Mouse (Mus musculus) CH12.LX (cell line): Measurements from ENCODE around the gene Ppl. TPM values are rescaled to one million over a fixed set of nuclear protein-coding genes. Genes with fewer than 3 reads are reported as not detected.

Source experiments
- DNase-seq: peaks from one replicate; pipeline ENCODE4 v3.0.0-alpha.2; 2013; ENCODE audit errors: extremely low read depth
- H3K27ac ChIP-seq: 2 replicates; pipeline ENCODE4 v1.5.1; 2012; ENCODE audit warnings: low read depth, mild to moderate bottlenecking, control low read depth, moderate library complexity; ENCODE audit not compliant: insufficient read depth
- H3K27me3 ChIP-seq: replicated peaks from 2 replicates; pipeline ENCODE3; 2012; ENCODE audit warnings: inconsistent platforms
- H3K36me3 ChIP-seq, 2 experiments: replicated peaks in 1 of 2; 2 replicates each; pipeline versions ENCODE3 to v1.6.1; 2012; ENCODE audit warnings: inconsistent platforms in 1 of 2, low read length in 1 of 2, mild to moderate bottlenecking in 1 of 2, mixed read lengths in 1 of 2, moderate library complexity in 1 of 2; ENCODE audit not compliant: control insufficient read depth in 1 of 2, insufficient read depth in 1 of 2
- H3K4me1 ChIP-seq, 2 experiments: 2 replicates each; pipeline ENCODE4 v1.6.1; 2012; ENCODE audit warnings: inconsistent platforms in 1 of 2, moderate library complexity in 1 of 2; ENCODE audit not compliant: insufficient read depth in 2 of 2, control insufficient read depth in 1 of 2
- H3K4me2 ChIP-seq: 2 replicates; pipeline ENCODE4 v1.6.1; 2012; ENCODE audit warnings: low read depth, mild to moderate bottlenecking, control low read depth; ENCODE audit not compliant: poor library complexity, insufficient read depth, severe bottlenecking
- H3K4me3 ChIP-seq, 3 experiments: fragments of 150-350 bp in 1 of 3; sonication (generic) in 1 of 3; replicated peaks in 1 of 3; 2 replicates each; pipeline versions ENCODE3 to v1.5.1; 2011 to 2012; ENCODE audit warnings: low read depth in 2 of 3, low read length in 2 of 3, mild to moderate bottlenecking in 2 of 3, moderate library complexity in 2 of 3, control low read depth in 1 of 3, improper control_type of control experiment in 1 of 3, inconsistent platforms in 1 of 3, mixed read lengths in 1 of 3; ENCODE audit not compliant: poor library complexity in 1 of 3
- H3K79me2 ChIP-seq: replicated peaks from 2 replicates; pipeline ENCODE4 v1.6.1; 2012; ENCODE audit warnings: mild to moderate bottlenecking, moderate library complexity; ENCODE audit not compliant: control insufficient read depth, poor library complexity, insufficient read depth, severe bottlenecking; ENCODE audit errors: extremely low read depth
- H3K9ac ChIP-seq: 2 replicates; pipeline ENCODE4 v1.6.1; 2012; ENCODE audit warnings: low read depth, mild to moderate bottlenecking, control low read depth, moderate library complexity; ENCODE audit not compliant: insufficient read depth
- H3K9me3 ChIP-seq: replicated peaks from 2 replicates; pipeline ENCODE3; 2012; ENCODE audit warnings: low read length, inconsistent platforms, mixed read lengths
- BHLHE40 ChIP-seq: IDR thresholded peaks from 2 replicates; pipeline ENCODE4 v1.6.1; 2011; ENCODE audit warnings: mild to moderate bottlenecking, low read depth, low read length, improper control_type of control experiment
- CHD2 ChIP-seq: IDR thresholded peaks from 2 replicates; pipeline ENCODE4 v1.6.1; 2011; ENCODE audit warnings: low read length, improper control_type of control experiment
- CTCF ChIP-seq, 2 experiments: IDR thresholded peaks in 1 of 2; conservative IDR thresholded peaks in 1 of 2; 2 replicates each; pipeline ENCODE4 v1.5.1; 2011 to 2012; ENCODE audit warnings: low read depth in 2 of 2, low read length in 2 of 2, improper control_type of control experiment in 1 of 2, inconsistent platforms in 1 of 2, mild to moderate bottlenecking in 1 of 2, moderate library complexity in 1 of 2
- E2F4 ChIP-seq: IDR thresholded peaks from 2 replicates; pipeline ENCODE4 v1.6.1; 2011; ENCODE audit warnings: low read depth, low read length, improper control_type of control experiment; ENCODE audit not compliant: insufficient replicate concordance
- ELF1 ChIP-seq: IDR thresholded peaks from 2 replicates; pipeline ENCODE4 v1.6.1; 2014; ENCODE audit warnings: low read depth, mild to moderate bottlenecking, inconsistent platforms, low read length, improper control_type of control experiment
- EP300 ChIP-seq: IDR thresholded peaks from 2 replicates; pipeline ENCODE4 v1.6.1; 2011; ENCODE audit warnings: low read length, improper control_type of control experiment
- ETS1 ChIP-seq: conservative IDR thresholded peaks from 2 replicates; pipeline ENCODE4 v1.6.1; 2012; ENCODE audit warnings: low read depth, mild to moderate bottlenecking, inconsistent platforms, low read length, improper control_type of control experiment, moderate library complexity
- GABPA ChIP-seq: IDR thresholded peaks from 2 replicates; pipeline ENCODE4 v1.6.1; 2012; ENCODE audit warnings: low read depth, low read length, improper control_type of control experiment, inconsistent platforms; ENCODE audit not compliant: insufficient replicate concordance
- HCFC1 ChIP-seq: IDR thresholded peaks from 2 replicates; pipeline ENCODE4 v1.6.1; 2012; ENCODE audit warnings: low read depth, mild to moderate bottlenecking, inconsistent platforms, low read length, improper control_type of control experiment
- IRF4 ChIP-seq: IDR thresholded peaks from 2 replicates; pipeline ENCODE4 v1.6.1; 2014; ENCODE audit warnings: low read depth, mild to moderate bottlenecking, inconsistent platforms, low read length, improper control_type of control experiment
- JUN ChIP-seq: IDR thresholded peaks from 2 replicates; pipeline ENCODE4 v1.6.1; 2011; ENCODE audit warnings: low read depth, mild to moderate bottlenecking, low read length, improper control_type of control experiment, moderate library complexity; ENCODE audit not compliant: insufficient read depth
- KAT2A ChIP-seq: IDR thresholded peaks from 2 replicates; pipeline ENCODE4 v1.6.1; 2012; ENCODE audit warnings: low read length, improper control_type of control experiment, inconsistent platforms; ENCODE audit not compliant: insufficient replicate concordance
- MAFK ChIP-seq: IDR thresholded peaks from 2 replicates; pipeline ENCODE4 v1.6.1; 2011; ENCODE audit warnings: low read length, improper control_type of control experiment; ENCODE audit not compliant: insufficient replicate concordance
- MAX ChIP-seq: IDR thresholded peaks from 2 replicates; pipeline ENCODE4 v1.6.1; 2011; ENCODE audit warnings: low read length, improper control_type of control experiment
- MEF2A ChIP-seq: IDR thresholded peaks from 2 replicates; pipeline ENCODE4 v1.6.1; 2014; ENCODE audit warnings: low read depth, mild to moderate bottlenecking, inconsistent platforms, low read length, improper control_type of control experiment, borderline replicate concordance
- MXI1 ChIP-seq: IDR thresholded peaks from 2 replicates; pipeline ENCODE4 v1.6.1; 2011; ENCODE audit warnings: mild to moderate bottlenecking, low read depth, low read length, improper control_type of control experiment
- MYC ChIP-seq: IDR thresholded peaks from 2 replicates; pipeline ENCODE4 v1.6.1; 2011; ENCODE audit warnings: low read depth, mild to moderate bottlenecking, improper control_type of control experiment, low read length
- POLR2A ChIP-seq: IDR thresholded peaks from 2 replicates; pipeline ENCODE4 v1.6.1; 2011; ENCODE audit warnings: low read depth, mild to moderate bottlenecking, improper control_type of control experiment, low read length
- TBP ChIP-seq: conservative IDR thresholded peaks from 2 replicates; pipeline ENCODE4 v1.6.1; 2011; ENCODE audit warnings: low read depth, low read length, improper control_type of control experiment
- TCF12 ChIP-seq: IDR thresholded peaks from 2 replicates; pipeline ENCODE4 v1.6.1; 2014; ENCODE audit warnings: low read depth, mild to moderate bottlenecking, inconsistent platforms, low read length, improper control_type of control experiment
- USF2 ChIP-seq: conservative IDR thresholded peaks from 2 replicates; pipeline ENCODE4 v1.6.1; 2011; ENCODE audit warnings: low read depth, low read length, improper control_type of control experiment
- ZC3H11A ChIP-seq: IDR thresholded peaks from 2 replicates; pipeline ENCODE4 v1.6.1; 2012; ENCODE audit warnings: low read depth, mild to moderate bottlenecking, inconsistent platforms, low read length, improper control_type of control experiment
- ZKSCAN1 ChIP-seq: IDR thresholded peaks from 2 replicates; pipeline ENCODE4 v1.6.1; 2012; ENCODE audit warnings: low read depth, inconsistent platforms, low read length, improper control_type of control experiment, borderline replicate concordance
- ZMIZ1 ChIP-seq: IDR thresholded peaks from 2 replicates; pipeline ENCODE4 v1.6.1; 2012; ENCODE audit warnings: low read depth, mild to moderate bottlenecking, inconsistent platforms, low read length, improper control_type of control experiment
- ZNF384 ChIP-seq: IDR thresholded peaks from 2 replicates; pipeline ENCODE4 v1.6.1; 2012; ENCODE audit warnings: low read depth, low read length, improper control_type of control experiment, inconsistent platforms
- dilution Hi-C: fragments of 300-500 bp; cut with MboI; formaldehyde crosslinking; loops from 2 replicates; pipeline ENCODE4 v1.14.3; 2020; ENCODE audit warnings: low sequenced_read_pairs; ENCODE audit not compliant: extremely low pct_unique_long_range_greater_than_20kb, extremely low pct_ligation_motif_present
- in situ Hi-C: fragments of 300-500 bp; cut with MboI; formaldehyde crosslinking; loops from 3 replicates; pipeline ENCODE4 v1.14.3; 2019; ENCODE audit warnings: low sequenced_read_pairs, low pct_ligation_motif_present, low pct_unique_long_range_greater_than_20kb, mixed read lengths
- polyA plus RNA-seq: library from polyadenylated mRNA; unstranded; fragments of >175 nt; gene quantifications from 2 replicates; pipeline ENCODE4 v1.2.1, GENCODE M21; 2012; ENCODE audit warnings: low read depth; ENCODE audit not compliant: insufficient read length
- total RNA-seq, 2 experiments: library from RNA; depleted of rRNA; stranded (reverse); fragments of 300-350 nt in 1 of 2; fragments of >200 nt in 1 of 2; gene quantifications; 2 replicates each; pipeline ENCODE4 v1.2.3; 2012 to 2014

Gene Ppl
- total and polyA plus RNA-seq, 3 experiments = 0.04 to 0.25 TPM; not detected in 1

DNA sequence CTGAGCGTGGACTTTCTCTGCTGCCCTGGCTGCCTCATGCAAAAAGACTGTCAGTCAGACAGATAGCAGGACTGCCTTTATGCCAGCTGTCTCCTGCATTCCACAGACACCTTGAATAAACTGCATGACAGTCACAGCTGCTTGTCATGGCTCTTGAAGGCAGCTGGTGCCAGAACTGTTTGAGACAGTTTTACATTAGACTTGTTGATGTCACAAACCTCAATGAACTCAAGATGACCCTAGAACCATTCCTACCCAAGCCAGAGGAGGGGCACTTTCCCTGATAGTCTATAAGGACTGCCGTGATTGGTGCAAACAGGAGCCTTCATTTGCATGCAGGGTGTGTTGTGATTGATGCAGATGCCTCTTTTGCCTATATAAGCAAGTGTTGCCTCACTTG, 18.6 kb downstream of the Ppl start:
- DNase-seq = peak; percentile 30
- H3K36me3 ChIP-seq = no peaks in the 10 kb centered on the region
- TF ChIP-seq MYC (no peak), MAFK (no peak), GABPA (no peak), ETS1 (no peak), ZKSCAN1 (no peak), ELF1 (no peak), MEF2A (no peak), USF2 (no peak), EP300 (no peak), E2F4 (no peak), BHLHE40 (no peak), IRF4 (no peak)
- H3K9ac ChIP-seq = no peak overlapping the region
- dilution Hi-C loops = no loop called here
- in situ Hi-C loops = no loop called here
- peaks cover 2% of the 10 kb centered on the region for H3K9me3 ChIP-seq
- no peak overlapping the region for H3K27ac ChIP-seq
- H3K79me2 ChIP-seq = no peaks in the 10 kb centered on the region
- peaks cover 0 to 4% of the 10 kb centered on the region in 2 experiments; a peak in 2 of 4 replicates for H3K4me1 ChIP-seq
- H3K4me2 ChIP-seq = no peak overlapping the region
- no peak overlapping the region for H3K4me3 ChIP-seq
- peaks cover 11% of the 10 kb centered on the region for H3K27me3 ChIP-seq

DNA sequence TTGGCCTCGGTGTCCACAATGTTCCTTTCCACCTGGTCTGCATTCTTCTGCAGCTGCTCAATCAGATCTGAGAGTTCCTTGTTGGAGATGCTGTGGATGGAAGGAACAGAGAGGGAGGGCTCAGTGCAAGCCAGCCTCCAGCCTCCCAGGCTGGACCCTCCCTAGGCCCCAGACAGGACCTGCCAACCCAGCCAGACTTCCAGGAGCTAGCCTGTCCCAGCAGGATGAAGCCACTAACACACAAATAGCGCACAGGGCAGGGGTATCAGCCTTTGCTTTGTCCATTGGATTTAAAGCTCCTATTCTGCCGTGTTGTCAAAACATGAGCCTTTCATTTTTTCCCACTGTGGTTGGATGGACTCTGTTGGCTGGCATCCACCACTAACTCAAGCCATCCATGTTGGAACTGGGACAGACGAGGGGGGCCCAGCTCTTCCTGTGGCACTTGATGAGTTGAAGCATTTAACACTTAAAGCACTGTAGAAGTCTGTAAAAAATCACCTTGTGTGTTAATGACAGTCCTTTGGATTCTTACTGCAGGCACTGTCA, 19.1 kb downstream of the Ppl start:
- Histone ChIP-seq H3K36me3 (no peaks in the 10 kb centered on the region), H3K9ac (no peak overlapping the region), H3K27me3 (peaks cover 11% of the 10 kb centered on the region)
- no peak for DNase-seq
- TF ChIP-seq MEF2A (no peak), ZMIZ1 (no peak), TBP (no peak), ZC3H11A (no peak), CHD2 (no peak), MYC (no peak), POLR2A (no peak), HCFC1 (no peak), ZNF384 (no peak), MXI1 (no peak), ELF1 (no peak), TCF12 (no peak), JUN (no peak), CTCF (conservative IDR thresholded peaks at IDR 0.05 in 1 of 2, IDR thresholded peaks at IDR 0.05 in 1 of 2; ENCODE audit: low read depth in 2 of 2, low read length in 2 of 2) (no peak), KAT2A (no peak), MAX (no peak)
- TF ChIP-seq, all 38 proteins: peak for 0
- H3K4me3 ChIP-seq = no peak overlapping the region
- peaks cover 7% of the 10 kb centered on the region for H3K9me3 ChIP-seq
- dilution Hi-C loops (no loop called here), in situ Hi-C loops (no loop called here)
- H3K4me1 ChIP-seq = no peaks in the 10 kb centered on the region
- no peak overlapping the region for H3K4me2 ChIP-seq
- no peaks in the 10 kb centered on the region for H3K79me2 ChIP-seq
- no peak overlapping the region for H3K27ac ChIP-seq
